Comparison of ENCODE assay signal across 19 mouse cellular contexts in the genomic region with DNA sequence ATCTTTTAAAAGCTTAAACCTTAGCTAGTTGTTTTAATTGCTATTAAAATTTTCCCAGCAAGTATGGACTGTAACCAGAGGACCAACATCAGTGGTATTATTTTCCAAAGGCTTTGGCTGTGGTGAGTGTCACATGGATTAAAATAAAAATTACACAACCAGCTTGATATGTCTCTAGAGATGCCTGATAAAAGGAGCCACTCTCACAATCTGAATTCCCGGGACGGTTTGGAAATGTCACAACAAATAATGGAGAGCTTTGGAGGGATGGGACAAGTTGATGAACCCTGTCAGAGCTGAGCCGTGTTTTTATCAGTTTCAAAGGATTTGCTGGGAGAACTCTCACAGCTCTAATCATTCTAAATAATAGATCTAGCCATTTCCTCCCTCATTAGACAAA.
DNase-seq lines count a peak whose midpoint lies in the region; ATAC-seq lines count a peak whose summit lies in the region.
"Had no signal": no experiment of that assay in that cellular context is flagged by ENCODE, and none has a peak within 500 bp of the region (broad histone marks: within the 10 kb centered on the region; RNA-seq: fewer than 3 reads in every experiment).

No protein-coding gene starts in this region.

- ATAC-seq in forebrain, embryonic 16.5 days, result peak; percentile 12; the same call in 1 of the 2 replicates
- no peak for ATAC-seq in forebrain, embryonic 13.5 days
- peak; percentile 45; the same call in 1 of the 2 replicates for ATAC-seq in midbrain, embryonic 16.5 days
- ATAC-seq in midbrain, embryonic 11.5 days (ENCODE audit: low FRiP score), result no peak
- ATAC-seq in heart, embryonic 14.5 days (ENCODE audit: insufficient number of reproducible peaks, insufficient read depth, low FRiP score, low read depth), result no peak
- ATAC-seq: intestine, embryonic 16.5 days; midbrain, embryonic 15.5 days had no signal

- DNase-seq in midbrain, embryonic 11.5 days (ENCODE audit: low spot score, missing footprints), result no peak
- peak; percentile 4 to 17 for DNase-seq in heart, postnatal 36 days
- DNase-seq in T-cell, adult 2 months (ENCODE audit: low spot score), result no peak
- no peak for DNase-seq in frontal cortex, postnatal 10 days (ENCODE audit: low spot score in 2 of 2)
- DNase-seq: adrenal gland, postnatal 25 days; cerebellum, adult 18-20 months; liver, postnatal 0 days; lung, postnatal 10 days; thymus, postnatal 14 days had no signal

- H3K4me2 ChIP-seq in forebrain, embryonic 16.5 days (ENCODE audit: low read length), result no peak overlapping the region
- no peak overlapping the region for H3K4me2 ChIP-seq in forebrain, embryonic 13.5 days
- no peak overlapping the region for H3K4me2 ChIP-seq in midbrain, embryonic 16.5 days (ENCODE audit: low read length)
- no peak overlapping the region for H3K4me2 ChIP-seq in midbrain, embryonic 11.5 days
- no peak overlapping the region for H3K4me2 ChIP-seq in heart, embryonic 14.5 days (ENCODE audit: low read length)
- H3K4me2 ChIP-seq: forebrain, embryonic 12.5 days; hindbrain, embryonic 13.5 days; midbrain, embryonic 15.5 days had no signal

- no peak overlapping the region for H3K27ac ChIP-seq in forebrain, embryonic 16.5 days (ENCODE audit: low read length)
- no peak overlapping the region for H3K27ac ChIP-seq in forebrain, embryonic 13.5 days
- H3K27ac ChIP-seq in midbrain, embryonic 16.5 days (ENCODE audit: low read length), result no peak overlapping the region
- no peak overlapping the region for H3K27ac ChIP-seq in midbrain, embryonic 11.5 days (ENCODE audit: low read depth, low read length)
- peak overlapping the region; percentile 8 to 55; a peak in 3 of 4 replicates for H3K27ac ChIP-seq in heart, embryonic 14.5 days (replicated peaks in 1 of 2; ENCODE audit: control insufficient read depth in 1 of 2, insufficient read depth in 1 of 2, low read depth in 2 of 2, low read length in 2 of 2)
- H3K27ac ChIP-seq: forebrain, embryonic 12.5 days; hindbrain, embryonic 13.5 days; limb, embryonic 10.5 days; midbrain, embryonic 15.5 days had no signal

- H3K9me3 ChIP-seq in forebrain, embryonic 16.5 days (ENCODE audit: control insufficient read depth, low read length), result no peaks in the 10 kb centered on the region
- H3K9me3 ChIP-seq in forebrain, embryonic 13.5 days (replicated peaks), result no peaks in the 10 kb centered on the region
- no peaks in the 10 kb centered on the region for H3K9me3 ChIP-seq in midbrain, embryonic 16.5 days (replicated peaks; ENCODE audit: control insufficient read depth, low read length, poor library complexity, severe bottlenecking)
- H3K9me3 ChIP-seq in midbrain, embryonic 11.5 days (ENCODE audit: control insufficient read depth, low read length), result no peaks in the 10 kb centered on the region
- H3K9me3 ChIP-seq in heart, embryonic 14.5 days (ENCODE audit: control insufficient read depth, low read length), result no peaks in the 10 kb centered on the region
- H3K9me3 ChIP-seq: forebrain, embryonic 12.5 days; hindbrain, embryonic 13.5 days; limb, embryonic 10.5 days; midbrain, embryonic 15.5 days had no signal

- H3K4me3 ChIP-seq in forebrain, embryonic 16.5 days (replicated peaks; ENCODE audit: low read length), result no peak overlapping the region
- no peak overlapping the region for H3K4me3 ChIP-seq in forebrain, embryonic 13.5 days
- no peak overlapping the region for H3K4me3 ChIP-seq in midbrain, embryonic 16.5 days (ENCODE audit: low read depth, low read length)
- no peak overlapping the region for H3K4me3 ChIP-seq in midbrain, embryonic 11.5 days (ENCODE audit: low read depth, low read length)
- no peak overlapping the region for H3K4me3 ChIP-seq in heart, embryonic 14.5 days (ENCODE audit: control insufficient read depth in 1 of 2, insufficient read depth in 1 of 2, low read depth in 1 of 2, low read length in 2 of 2)
- H3K4me3 ChIP-seq: forebrain, embryonic 12.5 days; hindbrain, embryonic 13.5 days; limb, embryonic 10.5 days; midbrain, embryonic 15.5 days had no signal

- no peak overlapping the region for H3K9ac ChIP-seq in forebrain, embryonic 16.5 days (replicated peaks; ENCODE audit: low read depth, low read length)
- no peak overlapping the region for H3K9ac ChIP-seq in forebrain, embryonic 13.5 days
- H3K9ac ChIP-seq in midbrain, embryonic 16.5 days (ENCODE audit: low read depth, low read length), result no peak overlapping the region
- no peak overlapping the region for H3K9ac ChIP-seq in midbrain, embryonic 11.5 days (ENCODE audit: low read length)
- H3K9ac ChIP-seq in heart, embryonic 14.5 days (ENCODE audit: low read length), result no peak overlapping the region
- H3K9ac ChIP-seq: forebrain, embryonic 12.5 days; hindbrain, embryonic 13.5 days; liver, postnatal 0 days; midbrain, embryonic 15.5 days had no signal

- no peaks in the 10 kb centered on the region for H3K36me3 ChIP-seq in forebrain, embryonic 16.5 days (ENCODE audit: control insufficient read depth, insufficient read depth)
- H3K36me3 ChIP-seq in forebrain, embryonic 13.5 days (ENCODE audit: poor library complexity, severe bottlenecking), result no peaks in the 10 kb centered on the region
- no peaks in the 10 kb centered on the region for H3K36me3 ChIP-seq in midbrain, embryonic 16.5 days (ENCODE audit: control insufficient read depth, insufficient read depth, low read length)
- H3K36me3 ChIP-seq in midbrain, embryonic 11.5 days (ENCODE audit: control insufficient read depth, insufficient read depth, low read length), result no peaks in the 10 kb centered on the region
- H3K36me3 ChIP-seq in heart, embryonic 14.5 days (ENCODE audit: control insufficient read depth, insufficient read depth, low read length), result no peaks in the 10 kb centered on the region
- H3K36me3 ChIP-seq: forebrain, embryonic 12.5 days; hindbrain, embryonic 13.5 days; limb, embryonic 10.5 days; midbrain, embryonic 15.5 days had no signal

- intact Hi-C loops in heart, postnatal 36 days (cut with DNase I), result no loop called here

- H3K4me1 ChIP-seq in forebrain, embryonic 16.5 days (replicated peaks; ENCODE audit: control insufficient read depth, insufficient read depth, low read length), result no peaks in the 10 kb centered on the region
- H3K4me1 ChIP-seq in forebrain, embryonic 13.5 days, result no peaks in the 10 kb centered on the region
- no peaks in the 10 kb centered on the region for H3K4me1 ChIP-seq in midbrain, embryonic 16.5 days (ENCODE audit: control insufficient read depth, insufficient read depth, low read length)
- no peaks in the 10 kb centered on the region for H3K4me1 ChIP-seq in midbrain, embryonic 11.5 days (ENCODE audit: control insufficient read depth, insufficient read depth, low read length)
- H3K4me1 ChIP-seq in heart, embryonic 14.5 days (ENCODE audit: control insufficient read depth in 2 of 2, insufficient read depth in 2 of 2, low read length in 2 of 2), result 0 out of 4 replicates have a peak, but pooled peaks cover 0 to 5% of the 10 kb centered on the region in 2 experiments
- H3K4me1 ChIP-seq: forebrain, embryonic 12.5 days; hindbrain, embryonic 13.5 days; limb, embryonic 10.5 days; midbrain, embryonic 15.5 days had no signal

- no peaks in the 10 kb centered on the region for H3K27me3 ChIP-seq in forebrain, embryonic 16.5 days (replicated peaks; ENCODE audit: control insufficient read depth, insufficient read depth, low read length)
- no peaks in the 10 kb centered on the region for H3K27me3 ChIP-seq in forebrain, embryonic 13.5 days
- no peaks in the 10 kb centered on the region for H3K27me3 ChIP-seq in midbrain, embryonic 16.5 days (ENCODE audit: control insufficient read depth, insufficient read depth, low read depth, low read length)
- no peaks in the 10 kb centered on the region for H3K27me3 ChIP-seq in midbrain, embryonic 11.5 days (ENCODE audit: control insufficient read depth, insufficient read depth, low read length)
- no peaks in the 10 kb centered on the region for H3K27me3 ChIP-seq in heart, embryonic 14.5 days (ENCODE audit: control insufficient read depth, insufficient read depth, low read length)
- H3K27me3 ChIP-seq: CH12.LX; forebrain, embryonic 12.5 days; hindbrain, embryonic 13.5 days; midbrain, embryonic 15.5 days had no signal

- WGBS in forebrain, embryonic 16.5 days, result 34% methylated on average over 3 of the region's 3 CpGs
- WGBS in forebrain, embryonic 13.5 days, result 36% methylated on average over 3 of the region's 3 CpGs
- 29% methylated on average over 3 of the region's 3 CpGs for WGBS in midbrain, embryonic 16.5 days
- WGBS in midbrain, embryonic 11.5 days, result 38% methylated on average over 3 of the region's 3 CpGs
- 19% methylated on average over 3 of the region's 3 CpGs for WGBS in heart, embryonic 14.5 days

Comparison
In these comparisons a context has a peak if more than half of its experiments do, and no peak if none do; other contexts are left out.
1. ATAC-seq: peak in forebrain, embryonic 16.5 days (single experiment) and midbrain, embryonic 16.5 days (single experiment); none in forebrain, embryonic 13.5 days (single experiment), midbrain, embryonic 11.5 days (single experiment) and heart, embryonic 14.5 days (single experiment).
2. H3K27ac ChIP-seq: peak in heart, embryonic 14.5 days (2 of 2); none in forebrain, embryonic 16.5 days (single experiment), forebrain, embryonic 13.5 days (single experiment), midbrain, embryonic 16.5 days (single experiment) and midbrain, embryonic 11.5 days (single experiment).
3. DNase-seq: peak in heart, postnatal 36 days (2 of 2); none in midbrain, embryonic 11.5 days (single experiment), T-cell, adult 2 months (single experiment) and frontal cortex, postnatal 10 days (0 of 2).